ENCODE assay signal across 21 mouse cellular contexts in the genomic region with DNA sequence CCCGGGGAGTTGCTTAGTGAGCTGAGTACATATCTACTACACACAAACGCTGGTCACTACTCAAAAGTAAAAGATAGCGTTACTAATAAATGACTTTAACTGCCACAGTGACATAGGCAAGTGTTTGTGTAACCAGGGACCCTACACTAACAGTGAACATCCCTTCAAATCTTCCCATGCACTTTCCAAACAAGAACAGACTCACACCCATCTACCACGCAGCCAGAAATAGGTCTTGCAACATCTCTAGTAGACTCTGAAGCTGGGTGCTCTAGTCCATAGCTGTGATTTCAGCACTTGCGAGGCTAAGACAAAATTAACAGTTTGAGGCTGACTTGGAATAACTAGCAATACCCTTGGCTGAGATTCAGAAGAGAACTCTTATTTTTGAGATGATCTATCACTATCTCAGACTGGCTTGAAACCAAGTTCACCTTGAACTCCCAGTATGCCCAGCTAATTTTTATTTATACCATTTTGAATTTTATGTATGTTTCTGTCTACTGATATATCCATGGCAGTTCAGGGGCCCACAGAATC. TPM values are rescaled to one million over a fixed set of nuclear protein-coding genes. Genes with fewer than 3 reads are reported as not detected.
DNase-seq lines count a peak whose midpoint lies in the region; ATAC-seq and TF ChIP-seq lines count a peak whose summit lies in the region.
"Had no signal": no experiment of that assay in that cellular context is flagged by ENCODE, and none has a peak within 500 bp of the region (broad histone marks: within the 10 kb centered on the region; RNA-seq: fewer than 3 reads in every experiment).

No protein-coding gene starts in this region.

- no peak for TF ChIP-seq POLR2A in lung, adult 2 months (IDR thresholded peaks at IDR 0.05; ENCODE audit: borderline replicate concordance, extremely low read depth, low read depth, low read length)

- no peak for TF ChIP-seq CTCF in layer of hippocampus, adult 2 months (conservative IDR thresholded peaks at IDR 0.05)
- TF ChIP-seq CTCF in C2C12 (IDR thresholded peaks at IDR 0.05; ENCODE audit: control insufficient read depth, insufficient read depth, insufficient read length) = no peak
- no peak for TF ChIP-seq CTCF in lung, adult 2 months (IDR thresholded peaks at IDR 0.05; ENCODE audit: insufficient read depth, low read length)

- no peaks in the 10 kb centered on the region for H3K27me3 ChIP-seq in C2C12 (ENCODE audit: control insufficient read depth, insufficient read depth, insufficient read length)
- H3K27me3 ChIP-seq in hindbrain, embryonic 16.5 days (replicated peaks; ENCODE audit: control insufficient read depth, insufficient read depth, low read length) = no peaks in the 10 kb centered on the region
- H3K27me3 ChIP-seq: embryonic facial prominence, embryonic 15.5 days; liver, embryonic 13.5 days had no signal

- H3K27ac ChIP-seq in layer of hippocampus, adult 2 months = peak overlapping the region; percentile 85
- H3K27ac ChIP-seq in hindbrain, embryonic 16.5 days (ENCODE audit: low read depth, low read length) = peak overlapping the region; percentile 89
- H3K27ac ChIP-seq: liver, embryonic 13.5 days had no signal

- no peak overlapping the region for H3ac ChIP-seq in C2C12 (ENCODE audit: control insufficient read depth, insufficient read length, low read depth)

- no peak overlapping the region for H3K4me2 ChIP-seq in hindbrain, embryonic 16.5 days (ENCODE audit: low read length)
- H3K4me2 ChIP-seq: embryonic facial prominence, embryonic 15.5 days; liver, embryonic 13.5 days; midbrain, embryonic 11.5 days had no signal

- peak; percentile 83 for ATAC-seq in frontal cortex, adult (ENCODE audit: low TSS enrichment)
- no peak for ATAC-seq in hindbrain, embryonic 16.5 days

- H3K36me3 ChIP-seq in C2C12 (ENCODE audit: control insufficient read depth, insufficient read depth) = peaks cover 74% of the 10 kb centered on the region
- peaks cover 30% of the 10 kb centered on the region for H3K36me3 ChIP-seq in hindbrain, embryonic 16.5 days (ENCODE audit: control insufficient read depth, insufficient read depth, low read length)

- no peak for DNase-seq in frontal cortex, postnatal 10 days (ENCODE audit: low spot score in 2 of 2)
- no peak for DNase-seq in layer of hippocampus, adult 2 months (ENCODE audit: low spot score in 2 of 2)
- DNase-seq in layer of hippocampus, adult 8-10 months (ENCODE audit: low spot score in 2 of 2) = no peak
- DNase-seq in lung, adult 2 months = no peak
- no peak for DNase-seq in thymus, postnatal 14 days
- DNase-seq: cerebellum, adult 11-12 months; liver, embryonic 13.5 days; lung, postnatal 36 days; spleen, adult 18-20 months; thymus, postnatal 25 days had no signal

- WGBS in hindbrain, embryonic 16.5 days = 82% methylated on average over 5 of the region's 5 CpGs
- 72% methylated on average over 5 of the region's 5 CpGs for WGBS in lung, adult 2 months

- peaks cover 22% of the 10 kb centered on the region for H3K4me1 ChIP-seq in hindbrain, embryonic 16.5 days (ENCODE audit: control insufficient read depth, insufficient read depth, low read depth, low read length)
- no peaks in the 10 kb centered on the region for H3K4me1 ChIP-seq in lung, adult 2 months (ENCODE audit: control insufficient read depth, insufficient read depth, low read length)
- H3K4me1 ChIP-seq: liver, embryonic 13.5 days had no signal

- H3K79me2 ChIP-seq in C2C12 (ENCODE audit: control insufficient read depth, insufficient read depth) = peaks cover 10% of the 10 kb centered on the region

- H3K79me3 ChIP-seq in C2C12 (ENCODE audit: low read depth) = peaks cover under 1% of the 10 kb centered on the region

- no peak overlapping the region for H3K4me3 ChIP-seq in layer of hippocampus, adult 2 months
- no peak overlapping the region for H3K4me3 ChIP-seq in C2C12 (ENCODE audit: insufficient read depth, poor library complexity, severe bottlenecking)
- no peak overlapping the region for H3K4me3 ChIP-seq in hindbrain, embryonic 16.5 days (ENCODE audit: low read length)
- no peak overlapping the region for H3K4me3 ChIP-seq in lung, adult 2 months (replicated peaks; ENCODE audit: extremely low read depth, low read depth, low read length)
- H3K4me3 ChIP-seq: embryonic facial prominence, embryonic 15.5 days; liver, embryonic 13.5 days had no signal

- no peaks in the 10 kb centered on the region for H3K9me3 ChIP-seq in hindbrain, embryonic 16.5 days (ENCODE audit: control insufficient read depth, low read length)
- H3K9me3 ChIP-seq: embryonic facial prominence, embryonic 15.5 days; liver, embryonic 13.5 days had no signal

- H3K9ac ChIP-seq in hindbrain, embryonic 16.5 days (ENCODE audit: low read depth, low read length) = no peak overlapping the region
- H3K9ac ChIP-seq: embryonic facial prominence, embryonic 15.5 days; liver, embryonic 13.5 days had no signal

TF ChIP-seq in C2C12, 6 proteins besides CTCF, POLR2A, EP300 and RAD21:
- TF ChIP-seq CEBPB (IDR thresholded peaks at IDR 0.05; ENCODE audit: low read depth) (peak; percentile 39), MYOG (IDR thresholded peaks at IDR 0.05; ENCODE audit: control insufficient read depth, extremely low read depth, insufficient read length) (no peak)

RNA-seq across cellular contexts. Expression of gene Eno1, which starts 13.3 kb away (rescaled TPM):
- 100 to 1,000 TPM; 416 to 423 TPM for total RNA-seq in layer of hippocampus, adult 2 months (2021)
- 100 to 1,000 TPM; 419 to 457 (median 441) TPM for total RNA-seq in layer of hippocampus, adult 8-10 months (2022)
- 1,471 TPM for polyA plus RNA-seq in C2C12 (2012; fragmentation: generic; extraction: Trizol)
- polyA plus RNA-seq in hindbrain, embryonic 16.5 days (2015; fragmentation: Nextera tagmentation; extraction: Ambion mirVana) = 1,276 and 1,360 TPM in 2 replicates
- polyA plus RNA-seq in lung, adult 2 months (2012; rRNA removed) = 90.4 and 220 TPM in 2 replicates

RNA-seq across cellular contexts. Expression of gene Rere, which starts 31.6 kb away (rescaled TPM):
- total RNA-seq in layer of hippocampus, adult 2 months (2021) = 100 to 1,000 TPM; 144 to 153 TPM
- 100 to 1,000 TPM; 105 to 123 (median 113) TPM for total RNA-seq in layer of hippocampus, adult 8-10 months (2022)
- polyA plus RNA-seq in C2C12 (2012; fragmentation: generic; extraction: Trizol) = 27.1 TPM
- polyA plus RNA-seq in hindbrain, embryonic 16.5 days (2015; fragmentation: Nextera tagmentation; extraction: Ambion mirVana) = 25.4 and 27.2 TPM in 2 replicates
- polyA plus RNA-seq in lung, adult 2 months (2012; rRNA removed) = 36.0 and 42.0 TPM in 2 replicates

RNA-seq across cellular contexts. Expression of gene Car6, which starts 48.7 kb away (rescaled TPM):
- total RNA-seq in layer of hippocampus, adult 2 months (2021) = not detected
- total RNA-seq in layer of hippocampus, adult 8-10 months (2022) = under 1 TPM in 2 of 4 experiments, not detected in 2; 0.20 to 0.53 TPM
- 0.19 TPM for polyA plus RNA-seq in C2C12 (2012; fragmentation: generic; extraction: Trizol)
- polyA plus RNA-seq in hindbrain, embryonic 16.5 days (2015; fragmentation: Nextera tagmentation; extraction: Ambion mirVana) = not detected in 2 replicates
- polyA plus RNA-seq in lung, adult 2 months (2012; rRNA removed) = 0.11 TPM in 1 of 2 replicates, not detected in the other
- total RNA-seq: common myeloid progenitor, adult 5-6 weeks; left cerebral cortex, postnatal 10 days had no signal
- polyA plus RNA-seq: frontal cortex, adult 2 months; kidney, embryonic 14.5 days; liver, embryonic 13.5 days; midbrain, embryonic 11.5 days; neural tube, embryonic 11.5 days; stomach, embryonic 16.5 days had no signal
